Mouse (Mus musculus): ENCODE measurements around the gene Vps4a.

- TF ChIP-seq CTCF (IDR thresholded peaks at IDR 0.05; ENCODE audit: low read depth, low read length) (no peak), POLR2A (IDR thresholded peaks at IDR 0.05; ENCODE audit: borderline replicate concordance, low read depth, low read length) (no peak)
These were observed 9.6 kb downstream of the Vps4a start for GRCm38 (mm10) chr8:107040632-107041031.
